Mouse (Mus musculus): ENCODE measurements around the gene Col5a3. TPM values are rescaled to one million over a fixed set of nuclear protein-coding genes. Genes with fewer than 3 reads are reported as not detected.

Gene Col5a3
- 0.02 TPM in 1 of 2 replicates, not detected in the other for polyA plus RNA-seq (2012; ENCODE audit: insufficient read depth, low replicate concordance)

GRCm38 (mm10) chr9:20814521-20815272 lies at the start of gene Col5a3:
Gene Col5a3, minus strand, starts transcription at chr9:20815067.
- H3K4me1 ChIP-seq, result peaks cover 11% of the 10 kb centered on the region
- no peaks in the 10 kb centered on the region for H3K36me3 ChIP-seq (replicated peaks; ENCODE audit: low read length)
- peak within 1 kb of the TSS; percentile 64 for H3K4me3 ChIP-seq (replicated peaks)
- TF ChIP-seq FLI1 (IDR thresholded peaks at IDR 0.05; ENCODE audit: low read length) (no peak), GATA1 (IDR thresholded peaks at IDR 0.05; ENCODE audit: borderline replicate concordance, low read length) (no peak)
- H3K9me3 ChIP-seq, result no peaks in the 10 kb centered on the region
- peaks cover 64% of the 10 kb centered on the region for H3K27me3 ChIP-seq (replicated peaks)

GRCm38 (mm10) chr9:20862225-20862624 lies 47.4 kb upstream of the Col5a3 start:
- Histone ChIP-seq H3K27me3 (replicated peaks) (peaks cover 25% of the 10 kb centered on the region), H3K4me3 (replicated peaks) (no peak overlapping the region), H3K9me3 (no peaks in the 10 kb centered on the region), H3K36me3 (replicated peaks; ENCODE audit: low read length) (no peaks in the 10 kb centered on the region), H3K4me1 (peaks cover 23% of the 10 kb centered on the region)
- TF ChIP-seq GATA1 (IDR thresholded peaks at IDR 0.05; ENCODE audit: borderline replicate concordance, low read length) (no peak), FLI1 (IDR thresholded peaks at IDR 0.05; ENCODE audit: low read length) (no peak)

GRCm38 (mm10) chr9:20861821-20862220 lies 47.0 kb upstream of the Col5a3 start:
- no peaks in the 10 kb centered on the region for H3K9me3 ChIP-seq
- H3K36me3 ChIP-seq (replicated peaks; ENCODE audit: low read length), result no peaks in the 10 kb centered on the region
- TF ChIP-seq FLI1 (IDR thresholded peaks at IDR 0.05; ENCODE audit: low read length) (no peak), GATA1 (IDR thresholded peaks at IDR 0.05; ENCODE audit: borderline replicate concordance, low read length) (no peak)
- H3K27me3 ChIP-seq (replicated peaks), result peaks cover 23% of the 10 kb centered on the region
- no peak overlapping the region for H3K4me3 ChIP-seq (replicated peaks)
- H3K4me1 ChIP-seq, result peaks cover 20% of the 10 kb centered on the region

GRCm38 (mm10) chr9:20859926-20860325 lies 45.1 kb upstream of the Col5a3 start:
- H3K4me3 ChIP-seq (replicated peaks), result no peak overlapping the region
- no peaks in the 10 kb centered on the region for H3K36me3 ChIP-seq (replicated peaks; ENCODE audit: low read length)
- peaks cover 8% of the 10 kb centered on the region for H3K4me1 ChIP-seq
- H3K27me3 ChIP-seq (replicated peaks), result peaks cover 21% of the 10 kb centered on the region
- TF ChIP-seq GATA1 (IDR thresholded peaks at IDR 0.05; ENCODE audit: borderline replicate concordance, low read length) (no peak), FLI1 (IDR thresholded peaks at IDR 0.05; ENCODE audit: low read length) (no peak)
- H3K9me3 ChIP-seq, result no peaks in the 10 kb centered on the region

GRCm38 (mm10) chr9:20857131-20857530 lies 42.3 kb upstream of the Col5a3 start:
- Histone ChIP-seq H3K36me3 (replicated peaks; ENCODE audit: low read length) (no peaks in the 10 kb centered on the region), H3K27me3 (replicated peaks) (peaks cover 40% of the 10 kb centered on the region), H3K9me3 (no peaks in the 10 kb centered on the region), H3K4me1 (peaks cover 6% of the 10 kb centered on the region; the same call in 1 of the 2 replicates), H3K4me3 (replicated peaks) (no peak overlapping the region)
- TF ChIP-seq FLI1 (IDR thresholded peaks at IDR 0.05; ENCODE audit: low read length) (no peak), GATA1 (IDR thresholded peaks at IDR 0.05; ENCODE audit: borderline replicate concordance, low read length) (no peak)

GRCm38 (mm10) chr9:20850179-20850578 lies 35.3 kb upstream of the Col5a3 start:
- TF ChIP-seq FLI1 (IDR thresholded peaks at IDR 0.05; ENCODE audit: low read length) (no peak), GATA1 (IDR thresholded peaks at IDR 0.05; ENCODE audit: borderline replicate concordance, low read length) (no peak)
- Histone ChIP-seq H3K9me3 (no peaks in the 10 kb centered on the region), H3K4me3 (replicated peaks) (no peak overlapping the region), H3K4me1 (no peaks in the 10 kb centered on the region), H3K27me3 (replicated peaks) (peaks cover 47% of the 10 kb centered on the region), H3K36me3 (replicated peaks; ENCODE audit: low read length) (no peaks in the 10 kb centered on the region)

- H3K36me3 ChIP-seq (replicated peaks; ENCODE audit: low read length), result no peaks in the 10 kb centered on the region
- H3K9me3 ChIP-seq, result peaks cover 19% of the 10 kb centered on the region
- peaks cover 50% of the 10 kb centered on the region for H3K27me3 ChIP-seq (replicated peaks)
- H3K4me1 ChIP-seq, result peaks cover 7% of the 10 kb centered on the region; the same call in 1 of the 2 replicates
- TF ChIP-seq FLI1 (IDR thresholded peaks at IDR 0.05; ENCODE audit: low read length) (no peak), GATA1 (IDR thresholded peaks at IDR 0.05; ENCODE audit: borderline replicate concordance, low read length) (no peak)
- no peak overlapping the region for H3K4me3 ChIP-seq (replicated peaks)
Observed at GRCm38 (mm10) chr9:20842670-20843069, 27.8 kb upstream of the Col5a3 start.

- TF ChIP-seq GATA1 (IDR thresholded peaks at IDR 0.05; ENCODE audit: borderline replicate concordance, low read length), result no peak
- TF ChIP-seq FLI1 (IDR thresholded peaks at IDR 0.05; ENCODE audit: low read length), result no peak
- Histone ChIP-seq H3K9me3 (peaks cover 19% of the 10 kb centered on the region), H3K4me3 (replicated peaks) (no peak overlapping the region), H3K4me1 (peaks cover 7% of the 10 kb centered on the region; the same call in 1 of the 2 replicates), H3K36me3 (replicated peaks; ENCODE audit: low read length) (no peaks in the 10 kb centered on the region), H3K27me3 (replicated peaks) (peaks cover 49% of the 10 kb centered on the region)
Observed at GRCm38 (mm10) chr9:20842211-20842610, 27.3 kb upstream of the Col5a3 start.

GRCm38 (mm10) chr9:20838931-20839330 lies 24.1 kb upstream of the Col5a3 start:
- Histone ChIP-seq H3K27me3 (replicated peaks) (peaks cover 42% of the 10 kb centered on the region), H3K9me3 (peaks cover 19% of the 10 kb centered on the region), H3K36me3 (replicated peaks; ENCODE audit: low read length) (no peaks in the 10 kb centered on the region), H3K4me3 (replicated peaks) (no peak overlapping the region), H3K4me1 (peaks cover 7% of the 10 kb centered on the region; the same call in 1 of the 2 replicates)
- TF ChIP-seq GATA1 (IDR thresholded peaks at IDR 0.05; ENCODE audit: borderline replicate concordance, low read length), result no peak
- TF ChIP-seq FLI1 (IDR thresholded peaks at IDR 0.05; ENCODE audit: low read length), result no peak
